Mouse (Mus musculus): ENCODE data around the gene Tacr2. TPM values are rescaled to one million over a fixed set of nuclear protein-coding genes. Genes with fewer than 3 reads are reported as not detected.
A peak's percentile ranks its signal among the peaks of the same experiment; 100 is the strongest.

Tacr2 gene
- not detected in 2 replicates for polyA plus RNA-seq (2014; fragmentation: Nextera tagmentation; extraction: Ambion mirVana)

- H3K9me3 ChIP-seq (ENCODE audit: control insufficient read depth, low read length), result no peaks in the 10 kb centered on the region
- H3K4me1 ChIP-seq (ENCODE audit: control insufficient read depth in 2 of 2, insufficient read depth in 2 of 2, low read length in 2 of 2), result peaks cover 4 to 5% of the 10 kb centered on the region in 2 experiments; a peak in 2 of 4 replicates
- no peak within 1 kb of the TSS for H3K4me3 ChIP-seq (ENCODE audit: control insufficient read depth in 1 of 2, insufficient read depth in 1 of 2, low read depth in 1 of 2, low read length in 2 of 2)
- no peaks in the 10 kb centered on the region for H3K27me3 ChIP-seq (ENCODE audit: control insufficient read depth, insufficient read depth, low read length)
- no peak within 1 kb of the TSS for H3K27ac ChIP-seq (replicated peaks in 1 of 2; ENCODE audit: control insufficient read depth in 1 of 2, insufficient read depth in 1 of 2, low read depth in 2 of 2, low read length in 2 of 2)
- 52% methylated on average over 12 of the region's 12 CpGs for WGBS
- H3K9ac ChIP-seq (ENCODE audit: low read length), result no peak within 1 kb of the TSS
- H3K36me3 ChIP-seq (ENCODE audit: control insufficient read depth, insufficient read depth, low read length), result no peaks in the 10 kb centered on the region
- no peak within 1 kb of the TSS for H3K4me2 ChIP-seq (ENCODE audit: low read length)
- no peak for ATAC-seq (ENCODE audit: insufficient number of reproducible peaks, insufficient read depth, low FRiP score, low read depth)
Observed at GRCm38 (mm10) chr10:62252000-62252488, at the start of gene Tacr2. TSS of gene Tacr2 (plus strand) at chr10:62252438.

- no peak overlapping the region for H3K4me3 ChIP-seq (ENCODE audit: control insufficient read depth in 1 of 2, insufficient read depth in 1 of 2, low read depth in 1 of 2, low read length in 2 of 2)
- no peak overlapping the region for H3K27ac ChIP-seq (replicated peaks in 1 of 2; ENCODE audit: control insufficient read depth in 1 of 2, insufficient read depth in 1 of 2, low read depth in 2 of 2, low read length in 2 of 2)
- no peak overlapping the region for H3K4me2 ChIP-seq (ENCODE audit: low read length)
- H3K9ac ChIP-seq (ENCODE audit: low read length), result no peak overlapping the region
- 0 out of 2 replicates have a peak, but pooled peaks have one; percentile 26 for ATAC-seq (ENCODE audit: insufficient number of reproducible peaks, insufficient read depth, low FRiP score, low read depth)
- H3K9me3 ChIP-seq (ENCODE audit: control insufficient read depth, low read length), result no peaks in the 10 kb centered on the region
- H3K36me3 ChIP-seq (ENCODE audit: control insufficient read depth, insufficient read depth, low read length), result no peaks in the 10 kb centered on the region
- H3K27me3 ChIP-seq (ENCODE audit: control insufficient read depth, insufficient read depth, low read length), result no peaks in the 10 kb centered on the region
- H3K4me1 ChIP-seq (ENCODE audit: control insufficient read depth in 2 of 2, insufficient read depth in 2 of 2, low read length in 2 of 2), result no peaks in the 10 kb centered on the region
- WGBS, result 67% methylated on average over 6 of the region's 6 CpGs
Observed at GRCm38 (mm10) chr10:62202574-62202973, 49.7 kb upstream of the Tacr2 start.

- H3K36me3 ChIP-seq (ENCODE audit: control insufficient read depth, insufficient read depth, low read length), result no peaks in the 10 kb centered on the region
- no peak overlapping the region for H3K9ac ChIP-seq (ENCODE audit: low read length)
- H3K27ac ChIP-seq (replicated peaks in 1 of 2; ENCODE audit: control insufficient read depth in 1 of 2, insufficient read depth in 1 of 2, low read depth in 2 of 2, low read length in 2 of 2), result no peak overlapping the region
- H3K27me3 ChIP-seq (ENCODE audit: control insufficient read depth, insufficient read depth, low read length), result no peaks in the 10 kb centered on the region
- H3K4me2 ChIP-seq (ENCODE audit: low read length), result no peak overlapping the region
- WGBS, result 54% methylated on average over 10 of the region's 10 CpGs
- H3K4me1 ChIP-seq (ENCODE audit: control insufficient read depth in 2 of 2, insufficient read depth in 2 of 2, low read length in 2 of 2), result peaks cover 3 to 5% of the 10 kb centered on the region in 2 experiments; a peak in 1 of 4 replicates
- H3K4me3 ChIP-seq (ENCODE audit: control insufficient read depth in 1 of 2, insufficient read depth in 1 of 2, low read depth in 1 of 2, low read length in 2 of 2), result no peak overlapping the region
- no peak for ATAC-seq (ENCODE audit: insufficient number of reproducible peaks, insufficient read depth, low FRiP score, low read depth)
- no peaks in the 10 kb centered on the region for H3K9me3 ChIP-seq (ENCODE audit: control insufficient read depth, low read length)
Observed at GRCm38 (mm10) chr10:62208241-62208896, 43.9 kb upstream of the Tacr2 start.

GRCm38 (mm10) chr10:62211310-62211709, 40.9 kb upstream of the Tacr2 start:
- no peak overlapping the region for H3K9ac ChIP-seq (ENCODE audit: low read length)
- no peaks in the 10 kb centered on the region for H3K36me3 ChIP-seq (ENCODE audit: control insufficient read depth, insufficient read depth, low read length)
- no peak overlapping the region for H3K4me3 ChIP-seq (ENCODE audit: control insufficient read depth in 1 of 2, insufficient read depth in 1 of 2, low read depth in 1 of 2, low read length in 2 of 2)
- no peak for ATAC-seq (ENCODE audit: insufficient number of reproducible peaks, insufficient read depth, low FRiP score, low read depth)
- H3K4me1 ChIP-seq (ENCODE audit: control insufficient read depth in 2 of 2, insufficient read depth in 2 of 2, low read length in 2 of 2), result peaks cover 3 to 8% of the 10 kb centered on the region in 2 experiments; a peak in 1 of 4 replicates
- H3K27ac ChIP-seq (replicated peaks in 1 of 2; ENCODE audit: control insufficient read depth in 1 of 2, insufficient read depth in 1 of 2, low read depth in 2 of 2, low read length in 2 of 2), result no peak overlapping the region
- no peak overlapping the region for H3K4me2 ChIP-seq (ENCODE audit: low read length)
- H3K27me3 ChIP-seq (ENCODE audit: control insufficient read depth, insufficient read depth, low read length), result no peaks in the 10 kb centered on the region
- no peaks in the 10 kb centered on the region for H3K9me3 ChIP-seq (ENCODE audit: control insufficient read depth, low read length)
- WGBS, result 66% methylated on average over 6 of the region's 6 CpGs

GRCm38 (mm10) chr10:62215169-62215616, 37.0 kb upstream of the Tacr2 start:
- Histone ChIP-seq H3K27ac (replicated peaks in 1 of 2; ENCODE audit: control insufficient read depth in 1 of 2, insufficient read depth in 1 of 2, low read depth in 2 of 2, low read length in 2 of 2) (no peak overlapping the region), H3K4me2 (ENCODE audit: low read length) (no peak overlapping the region), H3K4me1 (ENCODE audit: control insufficient read depth in 2 of 2, insufficient read depth in 2 of 2, low read length in 2 of 2) (peaks cover 0 to 4% of the 10 kb centered on the region in 2 experiments; a peak in 1 of 4 replicates), H3K9ac (ENCODE audit: low read length) (no peak overlapping the region), H3K9me3 (ENCODE audit: control insufficient read depth, low read length) (no peaks in the 10 kb centered on the region), H3K4me3 (ENCODE audit: control insufficient read depth in 1 of 2, insufficient read depth in 1 of 2, low read depth in 1 of 2, low read length in 2 of 2) (no peak overlapping the region), H3K27me3 (ENCODE audit: control insufficient read depth, insufficient read depth, low read length) (no peaks in the 10 kb centered on the region), H3K36me3 (ENCODE audit: control insufficient read depth, insufficient read depth, low read length) (no peaks in the 10 kb centered on the region)
- ATAC-seq (ENCODE audit: insufficient number of reproducible peaks, insufficient read depth, low FRiP score, low read depth), result no peak
- 19% methylated on average over 5 of the region's 5 CpGs for WGBS

GRCm38 (mm10) chr10:62215633-62216032, 36.6 kb upstream of the Tacr2 start:
- no peak for ATAC-seq (ENCODE audit: insufficient number of reproducible peaks, insufficient read depth, low FRiP score, low read depth)
- no peaks in the 10 kb centered on the region for H3K27me3 ChIP-seq (ENCODE audit: control insufficient read depth, insufficient read depth, low read length)
- peaks cover 0 to 4% of the 10 kb centered on the region in 2 experiments; a peak in 1 of 4 replicates for H3K4me1 ChIP-seq (ENCODE audit: control insufficient read depth in 2 of 2, insufficient read depth in 2 of 2, low read length in 2 of 2)
- H3K4me2 ChIP-seq (ENCODE audit: low read length), result no peak overlapping the region
- H3K27ac ChIP-seq (replicated peaks in 1 of 2; ENCODE audit: control insufficient read depth in 1 of 2, insufficient read depth in 1 of 2, low read depth in 2 of 2, low read length in 2 of 2), result no peak overlapping the region
- no peak overlapping the region for H3K4me3 ChIP-seq (ENCODE audit: control insufficient read depth in 1 of 2, insufficient read depth in 1 of 2, low read depth in 1 of 2, low read length in 2 of 2)
- no peaks in the 10 kb centered on the region for H3K36me3 ChIP-seq (ENCODE audit: control insufficient read depth, insufficient read depth, low read length)
- no peak overlapping the region for H3K9ac ChIP-seq (ENCODE audit: low read length)
- no peaks in the 10 kb centered on the region for H3K9me3 ChIP-seq (ENCODE audit: control insufficient read depth, low read length)
- WGBS, result 91% methylated on average over 8 of the region's 8 CpGs

GRCm38 (mm10) chr10:62216595-62216994, 35.6 kb upstream of the Tacr2 start:
- peak overlapping the region; percentile 66 to 67; a peak in 3 of 4 replicates for H3K27ac ChIP-seq (replicated peaks in 1 of 2; ENCODE audit: control insufficient read depth in 1 of 2, insufficient read depth in 1 of 2, low read depth in 2 of 2, low read length in 2 of 2)
- peaks cover 0 to 4% of the 10 kb centered on the region in 2 experiments; a peak in 1 of 4 replicates for H3K4me1 ChIP-seq (ENCODE audit: control insufficient read depth in 2 of 2, insufficient read depth in 2 of 2, low read length in 2 of 2)
- no peak overlapping the region for H3K4me2 ChIP-seq (ENCODE audit: low read length)
- no peaks in the 10 kb centered on the region for H3K36me3 ChIP-seq (ENCODE audit: control insufficient read depth, insufficient read depth, low read length)
- H3K9me3 ChIP-seq (ENCODE audit: control insufficient read depth, low read length), result no peaks in the 10 kb centered on the region
- no peak overlapping the region for H3K9ac ChIP-seq (ENCODE audit: low read length)
- 46% methylated on average over 5 of the region's 5 CpGs for WGBS
- H3K4me3 ChIP-seq (ENCODE audit: control insufficient read depth in 1 of 2, insufficient read depth in 1 of 2, low read depth in 1 of 2, low read length in 2 of 2), result no peak overlapping the region
- H3K27me3 ChIP-seq (ENCODE audit: control insufficient read depth, insufficient read depth, low read length), result no peaks in the 10 kb centered on the region
- no peak for ATAC-seq (ENCODE audit: insufficient number of reproducible peaks, insufficient read depth, low FRiP score, low read depth)

Data from heart, embryonic 14.5 days (tissue).